Mouse (Mus musculus) G1E (cell line): ENCODE measurements around the gene Adk. TPM values are rescaled to one million over a fixed set of nuclear protein-coding genes. Genes with fewer than 3 reads are reported as not detected.

ENCODE experiments used
- ATAC-seq: 2 replicates; pipeline ENCODE4 v1.8.0; 2016; ENCODE audit warnings: mild to moderate bottlenecking; ENCODE audit not compliant: insufficient number of reproducible peaks, poor library complexity, low FRiP score, severe bottlenecking; ENCODE audit errors: extremely low read depth
- DNase-seq: peaks from one replicate; pipeline ENCODE4 v3.0.0; 2012; ENCODE audit warnings: low spot score
- H3K27me3 ChIP-seq: 2 replicates; pipeline ENCODE4 v1.6.1; 2012; ENCODE audit warnings: mild to moderate bottlenecking, low read length, inconsistent platforms; ENCODE audit not compliant: insufficient read depth
- H3K36me3 ChIP-seq: replicated peaks from 2 replicates; pipeline ENCODE3; 2012; ENCODE audit warnings: mild to moderate bottlenecking, inconsistent platforms
- H3K4me1 ChIP-seq: 2 replicates; pipeline ENCODE4 v1.6.1; 2012; ENCODE audit warnings: low read depth, low read length, inconsistent platforms, mixed read lengths; ENCODE audit not compliant: insufficient read depth
- H3K4me3 ChIP-seq: 2 replicates; pipeline ENCODE4 v1.5.1; 2012; ENCODE audit warnings: low read depth, mild to moderate bottlenecking, inconsistent platforms, low read length, moderate library complexity, mixed read lengths
- H3K9me3 ChIP-seq: replicated peaks from 2 replicates; pipeline ENCODE4 v1.6.1; 2012; ENCODE audit warnings: inconsistent platforms
- CTCF ChIP-seq: IDR thresholded peaks from 2 replicates; pipeline ENCODE4 v1.5.1; 2012; ENCODE audit warnings: low read depth, low read length, inconsistent platforms, mixed read lengths
- GATA1 ChIP-seq: IDR thresholded peaks from 2 replicates; pipeline ENCODE4 v1.6.1; 2012; ENCODE audit warnings: borderline replicate concordance, low read length, inconsistent platforms, mixed read lengths
- GATA2 ChIP-seq: IDR thresholded peaks from 2 replicates; pipeline ENCODE4 v1.6.1; 2012; ENCODE audit warnings: low read depth, low read length, inconsistent platforms, borderline replicate concordance
- POLR2AphosphoS5 ChIP-seq: IDR thresholded peaks from 2 replicates; pipeline ENCODE4 v1.6.1; 2012; ENCODE audit warnings: low read depth, low read length, inconsistent platforms; ENCODE audit not compliant: insufficient replicate concordance
- TAL1 ChIP-seq: conservative IDR thresholded peaks from 2 replicates; pipeline ENCODE4 v1.6.1; 2012; ENCODE audit warnings: low read depth, low read length, inconsistent platforms, mixed read lengths
- polyA plus RNA-seq: library from polyadenylated mRNA; stranded (reverse); fragments of >175 nt; gene quantifications from 2 replicates; pipeline ENCODE4 v1.2.3, GENCODE M21; 2012
- total RNA-seq, 2 experiments: library from RNA; stranded (forward) in 1 of 2; stranded (reverse) in 1 of 2; fragments of 200-1000 nt in 1 of 2; fragments of >200 nt in 1 of 2; fragmentation: Nextera tagmentation in 1 of 2; gene quantifications; 2 replicates each; pipeline ENCODE4 v1.2.3; 2014 to 2017

Adk gene
- total and polyA plus RNA-seq, 3 experiments, result 20.8 to 547 (median 489) TPM

GRCm38 (mm10) chr14:21120473-21120872, 68.1 kb downstream of the Adk start:
- Histone ChIP-seq H3K4me1 (peaks cover 12% of the 10 kb centered on the region; the same call in 1 of the 2 replicates), H3K9me3 (0 out of 2 replicates have a peak, but pooled peaks cover 2% of the 10 kb centered on the region), H3K4me3 (no peak overlapping the region), H3K27me3 (no peaks in the 10 kb centered on the region), H3K36me3 (peaks cover 40% of the 10 kb centered on the region)
- DNase-seq, result no peak
- TF ChIP-seq POLR2AphosphoS5 (no peak), CTCF (0 out of 2 replicates have a peak, but pooled peaks have one; percentile 2)
- ATAC-seq, result no peak

GRCm38 (mm10) chr14:21127215-21127614, 74.8 kb downstream of the Adk start:
- Histone ChIP-seq H3K27me3 (no peaks in the 10 kb centered on the region), H3K4me3 (no peak overlapping the region), H3K4me1 (peaks cover 10% of the 10 kb centered on the region), H3K36me3 (peaks cover 30% of the 10 kb centered on the region), H3K9me3 (0 out of 2 replicates have a peak, but pooled peaks cover 2% of the 10 kb centered on the region)
- no peak for TF ChIP-seq GATA2
- no peak for TF ChIP-seq TAL1
- ATAC-seq (no peak), DNase-seq (no peak)

- ATAC-seq (no peak), DNase-seq (peak; percentile 24)
- TF ChIP-seq CTCF (peak; percentile 80), GATA1 (no peak)
Observed at GRCm38 (mm10) chr14:21136906-21137305, 84.5 kb downstream of the Adk start.

GRCm38 (mm10) chr14:21142603-21143002, 90.2 kb downstream of the Adk start:
- peaks cover 46% of the 10 kb centered on the region for H3K36me3 ChIP-seq
- peaks cover 7% of the 10 kb centered on the region; the same call in 1 of the 2 replicates for H3K4me1 ChIP-seq
- no peaks in the 10 kb centered on the region for H3K9me3 ChIP-seq
- ATAC-seq (no peak), DNase-seq (no peak)
- no peak for TF ChIP-seq GATA1
- TF ChIP-seq GATA2, result no peak
- TF ChIP-seq TAL1, result no peak
- TF ChIP-seq CTCF, result no peak
- H3K27me3 ChIP-seq, result no peaks in the 10 kb centered on the region
- H3K4me3 ChIP-seq, result no peak overlapping the region

More at GRCm38 (mm10) chr14:21136906-21137305, 84.5 kb downstream of the Adk start:
- H3K4me3 ChIP-seq, result no peak overlapping the region
- H3K27me3 ChIP-seq, result no peaks in the 10 kb centered on the region
- no peaks in the 10 kb centered on the region for H3K9me3 ChIP-seq
- H3K4me1 ChIP-seq, result peaks cover 8% of the 10 kb centered on the region
- H3K36me3 ChIP-seq, result peaks cover 40% of the 10 kb centered on the region

- peaks cover 42% of the 10 kb centered on the region for H3K36me3 ChIP-seq
- no peak for TF ChIP-seq GATA1
- peaks cover 7% of the 10 kb centered on the region; the same call in 1 of the 2 replicates for H3K4me1 ChIP-seq
- no peak for ATAC-seq
- H3K9me3 ChIP-seq, result no peaks in the 10 kb centered on the region
- H3K27me3 ChIP-seq, result no peaks in the 10 kb centered on the region
- DNase-seq, result no peak
- no peak overlapping the region for H3K4me3 ChIP-seq
Observed at GRCm38 (mm10) chr14:21143406-21144115, 91.2 kb downstream of the Adk start.

GRCm38 (mm10) chr14:21147171-21147570, 94.8 kb downstream of the Adk start:
- Histone ChIP-seq H3K27me3 (no peaks in the 10 kb centered on the region), H3K4me3 (no peak overlapping the region), H3K36me3 (peaks cover 39% of the 10 kb centered on the region), H3K4me1 (peaks cover 15% of the 10 kb centered on the region), H3K9me3 (no peaks in the 10 kb centered on the region)
- ATAC-seq, result no peak
- TF ChIP-seq GATA1 (no peak), TAL1 (no peak), POLR2AphosphoS5 (no peak), CTCF (no peak), GATA2 (no peak)
- DNase-seq, result no peak

- ATAC-seq (no peak), DNase-seq (no peak)
Observed at GRCm38 (mm10) chr14:21150301-21150700, 97.9 kb downstream of the Adk start.

More at GRCm38 (mm10) chr14:21150301-21150700, 97.9 kb downstream of the Adk start:
- H3K36me3 ChIP-seq, result peaks cover 30% of the 10 kb centered on the region
- no peak for TF ChIP-seq GATA2
- TF ChIP-seq TAL1, result no peak
- no peak overlapping the region for H3K4me3 ChIP-seq
- no peaks in the 10 kb centered on the region for H3K9me3 ChIP-seq
- H3K4me1 ChIP-seq, result peaks cover 17% of the 10 kb centered on the region
- no peaks in the 10 kb centered on the region for H3K27me3 ChIP-seq
